Mouse (Mus musculus) heart, embryonic 11.5 days (tissue): ENCODE measurements around the gene Armc10. TPM values are rescaled to one million over a fixed set of nuclear protein-coding genes. Genes with fewer than 3 reads are reported as not detected.
A peak's percentile ranks its signal among the peaks of the same experiment; 100 is the strongest.

Experiments used
- ATAC-seq: fragments of 200-750 bp; cut with Nextera tagmentation; replicated peaks from 2 replicates; pipeline ENCODE4 v1.8.0; 2017; ENCODE audit warnings: moderate library complexity; ENCODE audit not compliant: insufficient number of reproducible peaks, low FRiP score, low TSS enrichment
- H3K27ac ChIP-seq: fragments of 300-500 bp; sonication (generic); 2 replicates; pipeline ENCODE4 v1.5.1; 2014; ENCODE audit warnings: mild to moderate bottlenecking, low read depth, low read length
- H3K27me3 ChIP-seq: fragments of 300-500 bp; sonication (generic); 2 replicates; pipeline ENCODE4 v1.6.1; 2014; ENCODE audit warnings: mild to moderate bottlenecking, low read length, mixed read lengths; ENCODE audit not compliant: control insufficient read depth, insufficient read depth
- H3K36me3 ChIP-seq: fragments of 300-500 bp; sonication (generic); 2 replicates; pipeline ENCODE4 v1.6.1; 2014; ENCODE audit warnings: mild to moderate bottlenecking, low read length, moderate library complexity, mixed read lengths; ENCODE audit not compliant: control insufficient read depth, insufficient read depth
- H3K4me1 ChIP-seq: fragments of 300-500 bp; sonication (generic); 2 replicates; pipeline ENCODE4 v1.6.1; 2014; ENCODE audit warnings: low read length; ENCODE audit not compliant: control insufficient read depth, insufficient read depth
- H3K4me2 ChIP-seq: fragments of 300-500 bp; sonication (generic); 2 replicates; pipeline ENCODE4 v1.6.1; 2014; ENCODE audit warnings: mild to moderate bottlenecking, moderate library complexity
- H3K4me3 ChIP-seq: fragments of 300-500 bp; sonication (generic); 2 replicates; pipeline ENCODE4 v1.5.1; 2014; ENCODE audit warnings: low read depth, low read length
- H3K9ac ChIP-seq: fragments of 300-500 bp; sonication (generic); 2 replicates; pipeline ENCODE4 v1.6.1; 2014; ENCODE audit warnings: mild to moderate bottlenecking, low read depth, low read length, moderate library complexity
- H3K9me3 ChIP-seq: fragments of 300-500 bp; sonication (generic); replicated peaks from 2 replicates; pipeline ENCODE4 v1.6.1; 2016; ENCODE audit warnings: low read length; ENCODE audit not compliant: control insufficient read depth
- WGBS: fragments of 180-500 bp; shearing (Covaris S2); extraction: QIAGEN DNeasy Blood & Tissue Kit; methylation state at CpG from one replicate; pipeline ENCODE4 v1.1.7; 2014; ENCODE audit not compliant: insufficient replicate concordance; 5-methylcytosine and 5-hydroxymethylcytosine counted together
- polyA plus RNA-seq: library from polyadenylated mRNA; unstranded; fragments of >200 nt; fragmentation: Nextera tagmentation; extraction: Ambion mirVana; gene quantifications from 2 replicates; pipeline ENCODE4 v1.2.1, GENCODE M21; 2014

Armc10 gene
- polyA plus RNA-seq, 1 experiment from 2014 or later = 30.3 TPM

DNA sequence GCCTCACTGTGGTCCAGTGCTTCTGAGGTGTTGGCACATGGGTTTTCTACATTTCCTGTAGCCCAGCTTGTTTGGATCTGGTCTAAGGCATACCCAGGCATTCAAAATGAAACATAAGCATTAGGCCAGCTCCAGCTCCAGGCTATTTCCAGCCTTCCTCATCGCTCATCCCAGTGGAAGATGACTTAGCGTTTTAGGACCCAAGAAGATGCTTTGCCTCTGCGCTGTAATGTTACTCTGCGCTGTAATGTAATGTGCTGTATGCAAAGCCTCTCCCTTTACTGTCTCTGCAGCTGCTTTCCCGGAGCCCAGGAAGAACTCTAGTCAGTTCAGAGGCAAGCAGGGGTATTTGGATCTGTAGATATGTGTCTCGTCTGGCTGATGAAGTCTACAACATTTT, 12.4 kb downstream of the Armc10 start:
- Histone ChIP-seq H3K4me1 (peaks cover 6% of the 10 kb centered on the region; the same call in 1 of the 2 replicates), H3K4me2 (no peak overlapping the region), H3K36me3 (peaks cover 23% of the 10 kb centered on the region), H3K27me3 (no peaks in the 10 kb centered on the region), H3K9me3 (no peaks in the 10 kb centered on the region), H3K9ac (no peak overlapping the region), H3K4me3 (no peak overlapping the region), H3K27ac (no peak overlapping the region)
- 86% methylated on average over 6 of the region's 6 CpGs for WGBS
- ATAC-seq = no peak

DNA sequence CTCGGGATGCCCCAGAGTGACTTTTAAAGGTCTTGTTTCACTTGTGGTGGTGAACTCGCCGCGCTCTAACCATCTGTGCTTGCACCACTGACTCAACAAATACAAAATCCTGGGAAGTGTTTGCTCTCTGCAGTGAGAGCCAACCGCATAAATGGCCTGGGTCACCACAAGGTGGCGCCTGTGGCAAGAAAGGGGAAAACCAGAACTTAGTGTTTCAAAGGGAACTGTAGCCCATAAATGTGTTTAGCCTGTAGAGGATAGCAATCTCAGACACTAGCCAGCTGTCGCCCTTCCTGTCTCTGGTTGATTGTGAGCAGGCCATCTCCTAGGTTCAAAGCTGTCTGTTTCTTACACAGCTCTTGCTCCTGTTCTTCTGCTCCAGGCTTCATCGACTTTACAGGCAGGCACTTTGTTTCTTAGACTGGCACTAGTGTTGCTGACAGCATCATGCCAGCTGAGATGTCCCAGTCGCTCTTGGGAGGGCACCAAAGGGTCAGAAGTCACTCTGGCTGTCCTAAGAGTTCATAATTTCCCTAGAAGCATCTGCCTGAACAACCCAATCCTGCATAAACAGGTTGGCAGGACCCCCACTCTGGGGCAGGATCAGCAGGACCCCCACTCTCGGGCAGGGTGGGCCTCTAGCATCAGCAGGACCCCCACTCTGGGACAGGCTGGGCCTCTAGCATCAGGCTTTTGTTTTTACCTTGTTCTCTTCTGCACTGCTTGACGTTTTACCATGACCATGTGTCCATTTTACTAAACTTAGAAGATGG, 13.2 kb downstream of the Armc10 start:
- Histone ChIP-seq H3K36me3 (peaks cover 22% of the 10 kb centered on the region), H3K27me3 (no peaks in the 10 kb centered on the region), H3K4me3 (no peak overlapping the region), H3K9ac (no peak overlapping the region), H3K27ac (no peak overlapping the region), H3K9me3 (no peaks in the 10 kb centered on the region), H3K4me2 (no peak overlapping the region), H3K4me1 (peaks cover 6% of the 10 kb centered on the region; the same call in 1 of the 2 replicates)
- 52% methylated on average over 11 of the region's 11 CpGs for WGBS
- 0 out of 2 replicates have a peak, but pooled peaks have one; percentile 39 for ATAC-seq

DNA sequence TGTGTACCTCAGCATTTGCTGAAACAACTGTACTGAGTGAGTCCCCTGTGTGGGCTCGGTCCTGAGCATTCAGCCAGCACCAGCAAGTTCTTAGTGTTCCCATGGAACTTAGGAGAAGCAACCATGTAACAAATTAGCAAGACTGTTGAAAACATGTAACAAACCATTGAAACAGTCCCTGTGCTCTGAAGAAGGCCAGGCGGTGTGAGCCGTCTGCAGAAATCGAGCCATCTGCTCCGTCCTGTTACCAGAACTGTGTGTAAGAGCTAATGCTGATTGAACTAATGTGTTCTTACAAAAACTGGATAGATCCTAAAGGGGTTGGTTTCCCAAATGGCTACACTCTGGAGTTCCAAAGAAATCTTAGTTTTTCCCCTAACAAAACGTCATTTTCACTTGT, 15.2 kb downstream of the Armc10 start:
- Histone ChIP-seq H3K4me1 (peaks cover 6% of the 10 kb centered on the region; the same call in 1 of the 2 replicates), H3K4me3 (no peak overlapping the region), H3K9me3 (no peaks in the 10 kb centered on the region), H3K36me3 (peaks cover 17% of the 10 kb centered on the region), H3K4me2 (no peak overlapping the region), H3K27me3 (no peaks in the 10 kb centered on the region), H3K9ac (no peak overlapping the region), H3K27ac (no peak overlapping the region)
- no peak for ATAC-seq
- WGBS = 89% methylated on average over 6 of the region's 6 CpGs

DNA sequence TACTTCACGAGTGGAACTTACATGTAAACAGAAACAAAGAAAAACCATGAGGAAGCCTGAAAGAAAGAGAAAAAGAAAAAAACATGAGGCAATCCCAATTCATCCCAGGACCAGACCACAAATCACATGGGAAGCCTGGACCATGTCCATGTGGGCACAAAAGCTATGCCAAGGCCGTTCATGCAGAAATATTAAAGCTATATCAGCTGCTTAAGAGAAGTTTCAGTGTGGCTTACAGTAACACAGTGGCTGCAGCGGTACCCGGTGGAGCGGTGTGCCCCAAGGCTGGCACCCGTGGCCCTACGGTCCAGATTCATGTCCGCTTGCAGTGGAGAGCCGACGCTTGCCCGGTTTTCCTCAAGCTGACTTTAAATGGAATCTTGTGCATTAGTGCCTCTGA, 17.5 kb downstream of the Armc10 start:
- H3K9ac ChIP-seq = no peak overlapping the region
- no peak for ATAC-seq
- H3K36me3 ChIP-seq = peaks cover 17% of the 10 kb centered on the region
- H3K4me3 ChIP-seq = no peak overlapping the region
- no peak overlapping the region for H3K4me2 ChIP-seq
- H3K27me3 ChIP-seq = no peaks in the 10 kb centered on the region
- H3K9me3 ChIP-seq = no peaks in the 10 kb centered on the region
- H3K4me1 ChIP-seq = peaks cover 6% of the 10 kb centered on the region; the same call in 1 of the 2 replicates
- no peak overlapping the region for H3K27ac ChIP-seq
- 91% methylated on average over 11 of the region's 11 CpGs for WGBS

DNA sequence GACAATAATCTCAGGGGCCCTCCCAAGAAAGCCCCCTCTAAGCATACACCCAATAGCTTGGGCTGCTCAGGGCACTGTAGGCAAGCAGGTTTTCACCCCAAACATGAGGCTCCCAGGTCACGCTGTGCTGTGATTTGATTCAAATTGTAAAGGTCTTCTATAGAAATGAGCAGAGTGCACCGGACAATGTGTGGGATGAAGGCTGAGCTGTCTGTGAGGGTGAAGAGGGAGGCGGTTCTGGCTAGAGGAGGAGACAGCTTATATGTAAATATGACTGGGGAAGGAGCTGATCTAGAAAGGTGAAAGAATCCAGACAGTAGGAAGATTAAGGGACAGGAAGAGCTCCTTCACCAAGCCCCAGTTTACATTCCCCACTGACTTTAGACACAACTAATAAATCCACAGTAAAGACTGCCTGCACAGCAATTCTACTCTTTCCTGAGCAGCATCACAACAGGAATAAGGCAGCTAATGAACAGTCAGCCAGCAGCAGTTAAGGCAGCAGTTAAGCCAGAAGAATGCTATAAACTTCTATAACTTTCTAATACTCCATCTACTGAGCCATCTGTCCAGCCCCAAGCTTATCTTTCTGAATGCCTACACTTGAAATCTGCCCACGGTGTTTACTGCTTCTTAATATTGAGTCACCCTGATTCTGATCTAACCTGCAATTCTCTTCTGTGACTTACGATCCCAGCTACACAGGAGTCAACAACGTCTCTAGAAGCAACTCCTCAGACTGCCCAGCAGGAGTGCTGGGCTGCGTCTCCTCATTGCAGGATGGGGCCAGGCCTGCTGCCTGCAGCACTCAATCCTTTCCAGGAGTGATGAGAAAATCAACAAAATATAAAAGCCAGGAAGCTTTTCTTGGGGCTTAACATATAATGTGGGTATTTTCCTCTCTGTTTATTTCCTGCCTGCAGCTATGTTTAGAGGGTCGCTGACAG, 21.9 kb downstream of the Armc10 start:
- H3K27ac ChIP-seq = no peak overlapping the region
- H3K4me3 ChIP-seq = no peak overlapping the region

DNA sequence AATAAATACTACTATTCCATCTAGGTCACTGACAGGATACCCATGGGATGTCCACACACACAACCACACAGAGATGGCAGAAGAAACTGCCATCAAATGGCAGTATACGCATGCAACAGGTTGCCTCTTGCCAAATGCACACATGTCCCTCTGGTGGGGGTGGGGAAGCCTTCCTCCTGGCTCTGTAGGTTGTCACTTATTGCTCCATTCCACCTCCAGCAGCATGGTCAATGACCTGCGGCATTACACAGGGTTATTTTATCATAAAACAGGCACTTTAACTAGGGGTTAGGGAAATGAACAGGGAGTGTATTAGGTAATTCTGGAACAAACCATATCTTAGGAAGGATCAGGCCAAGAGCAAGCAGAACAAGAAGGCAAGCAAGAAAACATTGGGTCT, 23.7 kb downstream of the Armc10 start:
- no peaks in the 10 kb centered on the region for H3K36me3 ChIP-seq
- H3K27ac ChIP-seq = no peak overlapping the region
- H3K9me3 ChIP-seq = no peaks in the 10 kb centered on the region
- 82% methylated on average over 2 of the region's 2 CpGs for WGBS
- no peaks in the 10 kb centered on the region for H3K27me3 ChIP-seq
- no peak overlapping the region for H3K4me2 ChIP-seq
- no peak overlapping the region for H3K9ac ChIP-seq
- no peak for ATAC-seq
- no peaks in the 10 kb centered on the region for H3K4me1 ChIP-seq
- H3K4me3 ChIP-seq = no peak overlapping the region

More for the DNA sequence above, 21.9 kb downstream of the Armc10 start:
- H3K27me3 ChIP-seq = no peaks in the 10 kb centered on the region
- WGBS = 48% methylated on average over 8 of the region's 8 CpGs
- no peak for ATAC-seq
- H3K4me1 ChIP-seq = no peaks in the 10 kb centered on the region
- no peak overlapping the region for H3K9ac ChIP-seq
- no peaks in the 10 kb centered on the region for H3K9me3 ChIP-seq
- peaks cover 6% of the 10 kb centered on the region for H3K36me3 ChIP-seq
- no peak overlapping the region for H3K4me2 ChIP-seq

DNA sequence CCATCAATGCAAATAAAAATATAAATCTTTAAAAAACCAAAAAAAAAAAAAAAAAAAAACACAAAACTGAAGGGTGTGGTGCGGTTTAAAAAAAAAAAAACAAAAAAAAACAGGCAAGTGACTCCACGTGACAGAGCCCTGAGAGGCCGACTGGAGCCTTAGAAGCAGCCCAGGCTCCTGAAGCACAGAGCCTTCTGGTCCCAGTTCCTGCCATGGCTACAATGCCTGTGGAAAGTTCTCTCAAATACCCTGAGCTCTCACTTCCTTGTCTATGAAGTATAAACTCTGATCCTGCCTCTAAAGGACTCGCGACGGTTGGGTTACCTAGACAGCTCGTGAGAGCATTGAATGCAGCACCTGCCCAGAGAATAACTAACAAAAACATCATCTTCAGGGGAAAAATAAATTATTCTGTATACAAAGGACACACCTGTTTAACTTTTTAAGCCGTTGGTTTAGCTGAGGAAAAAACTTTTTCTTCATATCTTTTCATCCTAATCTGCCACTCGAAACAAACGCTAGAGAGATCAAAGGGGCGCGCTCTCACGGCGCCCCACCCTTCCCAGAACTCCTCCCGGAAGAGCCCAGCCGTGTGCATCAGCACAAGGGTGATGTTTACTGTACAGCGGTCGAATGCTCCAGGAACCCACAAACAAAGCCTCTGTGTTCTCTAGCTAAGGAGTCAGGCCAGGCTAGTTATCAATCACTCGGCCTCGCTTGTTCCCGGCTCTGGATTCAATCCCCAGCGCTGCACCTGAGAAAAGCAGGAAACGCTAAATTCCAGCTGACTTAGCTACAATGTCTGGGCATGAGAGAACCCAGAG, 27.4 kb downstream of the Armc10 start:
- 40% methylated on average over 23 of the region's 23 CpGs for WGBS
- H3K36me3 ChIP-seq = no peaks in the 10 kb centered on the region
- H3K4me3 ChIP-seq = peak overlapping the region; percentile 11; the same call in 1 of the 2 replicates
- H3K4me1 ChIP-seq = 0 out of 2 replicates have a peak, but pooled peaks cover 3% of the 10 kb centered on the region
- peak; percentile 86 for ATAC-seq
- H3K9me3 ChIP-seq = no peaks in the 10 kb centered on the region
- peak overlapping the region; percentile 51 for H3K4me2 ChIP-seq
- no peaks in the 10 kb centered on the region for H3K27me3 ChIP-seq
- H3K9ac ChIP-seq = peak overlapping the region; percentile 43; the same call in 1 of the 2 replicates
- H3K27ac ChIP-seq = peak overlapping the region; percentile 55

DNA sequence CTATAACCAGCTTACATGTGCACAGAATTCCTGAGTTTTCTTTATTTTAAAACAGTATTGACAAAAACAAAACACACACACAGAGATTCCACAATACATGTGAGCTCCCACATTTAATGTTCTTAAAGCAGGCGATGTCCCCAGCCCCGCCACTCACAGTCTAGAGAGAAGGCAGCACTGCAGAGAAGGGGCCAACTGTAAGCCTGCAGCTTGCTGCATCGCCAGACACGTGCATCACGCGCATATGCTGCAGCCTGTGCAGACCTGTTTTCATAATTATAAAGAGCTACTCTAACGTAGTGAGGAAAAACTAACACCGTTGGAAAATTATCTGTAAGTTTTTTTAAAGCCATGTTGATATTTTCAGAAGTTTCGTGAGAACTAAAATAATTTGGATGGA, 28.1 kb downstream of the Armc10 start:
- H3K4me2 ChIP-seq = peak overlapping the region; percentile 51; the same call in 1 of the 2 replicates
- 85% methylated on average over 9 of the region's 9 CpGs for WGBS
- no peak for ATAC-seq

More for the DNA sequence above, 28.1 kb downstream of the Armc10 start:
- H3K9ac ChIP-seq = no peak overlapping the region
- H3K9me3 ChIP-seq = no peaks in the 10 kb centered on the region
- no peaks in the 10 kb centered on the region for H3K36me3 ChIP-seq
- H3K27me3 ChIP-seq = no peaks in the 10 kb centered on the region
- 0 out of 2 replicates have a peak, but pooled peaks cover 3% of the 10 kb centered on the region for H3K4me1 ChIP-seq
- peak overlapping the region; percentile 55 for H3K27ac ChIP-seq
- no peak overlapping the region for H3K4me3 ChIP-seq
